Mouse (Mus musculus) ES-E14 (cell line): ENCODE data around the gene Bcam. TPM values are rescaled to one million over a fixed set of nuclear protein-coding genes. Genes with fewer than 3 reads are reported as not detected.

Experiments
- DNase-seq: peaks from one replicate; pipeline ENCODE4 v3.0.0-alpha.2; 2013; ENCODE audit warnings: low read depth, low spot score
- H3K27ac ChIP-seq: 2 replicates; pipeline ENCODE4 v1.5.1; 2012; ENCODE audit warnings: low read depth, mild to moderate bottlenecking, low read length, moderate library complexity, mixed read lengths; ENCODE audit not compliant: poor library complexity, insufficient read depth, severe bottlenecking
- H3K36me3 ChIP-seq: 2 replicates; pipeline ENCODE4 v1.6.1; 2012; ENCODE audit warnings: mild to moderate bottlenecking, low read length, moderate library complexity, mixed read lengths; ENCODE audit not compliant: control insufficient read depth, poor library complexity, insufficient read depth, severe bottlenecking
- H3K4me1 ChIP-seq, 2 experiments: fragments of 150-350 bp in 1 of 2; sonication (generic) in 1 of 2; 2 replicates each; pipeline ENCODE4 v1.6.1; 2012; ENCODE audit warnings: low read length in 2 of 2, mild to moderate bottlenecking in 1 of 2, mixed read lengths in 1 of 2; ENCODE audit not compliant: control insufficient read depth in 2 of 2, insufficient read depth in 2 of 2, poor library complexity in 1 of 2
- H3K4me3 ChIP-seq, 2 experiments: fragments of 150-350 bp in 1 of 2; sonication (generic) in 1 of 2; 2 replicates each; pipeline ENCODE4 v1.5.1; 2012; ENCODE audit warnings: low read length in 2 of 2, low read depth in 1 of 2, mild to moderate bottlenecking in 1 of 2, mixed read lengths in 1 of 2; ENCODE audit not compliant: insufficient read depth in 1 of 2, poor library complexity in 1 of 2, severe bottlenecking in 1 of 2
- H3K9ac ChIP-seq: 2 replicates; pipeline ENCODE4 v1.6.1; 2012; ENCODE audit warnings: low read depth, mild to moderate bottlenecking, low read length, mixed read lengths; ENCODE audit not compliant: poor library complexity, insufficient read depth, severe bottlenecking
- H3K9me3 ChIP-seq: fragments of 150-350 bp; sonication (generic); 2 replicates; pipeline ENCODE4 v1.6.1; 2012; ENCODE audit warnings: low read depth, mild to moderate bottlenecking, low read length; ENCODE audit not compliant: control insufficient read depth, insufficient read depth
- CHD2 ChIP-seq: IDR thresholded peaks from 2 replicates; pipeline ENCODE4 v1.6.1; 2014; ENCODE audit warnings: mild to moderate bottlenecking, low read depth, low read length, inconsistent platforms
- HCFC1 ChIP-seq: IDR thresholded peaks from 2 replicates; pipeline ENCODE4 v1.6.1; 2012; ENCODE audit warnings: low read length, inconsistent platforms, borderline replicate concordance; ENCODE audit not compliant: insufficient read depth
- MAFK ChIP-seq: IDR thresholded peaks from 2 replicates; pipeline ENCODE4 v1.6.1; 2014; ENCODE audit warnings: mild to moderate bottlenecking, low read depth, low read length, inconsistent platforms; ENCODE audit not compliant: insufficient read depth
- ZC3H11A ChIP-seq: IDR thresholded peaks from 2 replicates; pipeline ENCODE4 v1.6.1; 2012; ENCODE audit warnings: low read depth, mild to moderate bottlenecking, inconsistent platforms, low read length, borderline replicate concordance
- ZNF384 ChIP-seq: IDR thresholded peaks from 2 replicates; pipeline ENCODE4 v1.6.1; 2012; ENCODE audit warnings: low read depth, low read length, inconsistent platforms
- in situ Hi-C, 2 experiments: fragments of 600-800 bp; cut with MboI; formaldehyde crosslinking; loops; one replicate each; pipeline ENCODE4 v1.15.1; 2025; ENCODE audit warnings: low sequenced_read_pairs in 2 of 2, inconsistent platforms in 1 of 2; ENCODE audit not compliant: unreplicated experiment in 2 of 2
- total RNA-seq: library from RNA; depleted of rRNA; stranded (reverse); fragments of 300-350 nt; gene quantifications from 2 replicates; pipeline ENCODE4 v1.2.3, GENCODE M21; 2012

Bcam gene
- total RNA-seq, 1 experiment = 167 TPM

DNA sequence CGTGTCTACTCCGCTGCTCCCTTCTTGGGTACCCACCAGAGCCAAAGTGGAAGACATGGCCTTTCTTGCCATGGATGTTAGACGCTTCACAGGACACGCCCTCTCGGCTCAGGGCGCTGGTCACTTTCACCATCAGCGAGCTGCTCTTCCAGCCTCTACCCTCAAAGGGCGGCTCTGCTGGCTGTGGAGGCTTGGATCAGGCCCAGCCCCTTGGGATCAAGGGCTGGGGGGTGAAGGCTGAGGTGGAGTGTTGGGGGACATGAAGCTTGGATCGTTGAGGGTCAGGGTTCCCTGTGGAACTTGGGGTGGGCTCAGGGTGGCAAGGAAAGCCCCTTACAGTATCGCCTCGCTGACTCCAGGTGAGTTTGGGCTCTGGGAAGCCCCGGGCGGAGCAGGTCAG is 12.2 kb downstream of the Bcam start:
- in situ Hi-C loops = loop anchor here in 1 of 2 experiments (10.0 kb wide), 1 partner anchor 56 kb away; no protein-coding TSS in a partner anchor
- no peak for TF ChIP-seq ZNF384
- TF ChIP-seq HCFC1 = no peak
- H3K4me3 ChIP-seq = peak overlapping the region in 1 of 2 experiments; percentile 11; a peak in 1 of 4 replicates
- no peak for DNase-seq
- H3K9ac ChIP-seq = no peak overlapping the region
- H3K36me3 ChIP-seq = peaks cover 21% of the 10 kb centered on the region
- H3K4me1 ChIP-seq = peaks cover 2 to 23% of the 10 kb centered on the region in 2 experiments; a peak in 3 of 4 replicates
- H3K27ac ChIP-seq = no peak overlapping the region
- H3K9me3 ChIP-seq = no peaks in the 10 kb centered on the region

DNA sequence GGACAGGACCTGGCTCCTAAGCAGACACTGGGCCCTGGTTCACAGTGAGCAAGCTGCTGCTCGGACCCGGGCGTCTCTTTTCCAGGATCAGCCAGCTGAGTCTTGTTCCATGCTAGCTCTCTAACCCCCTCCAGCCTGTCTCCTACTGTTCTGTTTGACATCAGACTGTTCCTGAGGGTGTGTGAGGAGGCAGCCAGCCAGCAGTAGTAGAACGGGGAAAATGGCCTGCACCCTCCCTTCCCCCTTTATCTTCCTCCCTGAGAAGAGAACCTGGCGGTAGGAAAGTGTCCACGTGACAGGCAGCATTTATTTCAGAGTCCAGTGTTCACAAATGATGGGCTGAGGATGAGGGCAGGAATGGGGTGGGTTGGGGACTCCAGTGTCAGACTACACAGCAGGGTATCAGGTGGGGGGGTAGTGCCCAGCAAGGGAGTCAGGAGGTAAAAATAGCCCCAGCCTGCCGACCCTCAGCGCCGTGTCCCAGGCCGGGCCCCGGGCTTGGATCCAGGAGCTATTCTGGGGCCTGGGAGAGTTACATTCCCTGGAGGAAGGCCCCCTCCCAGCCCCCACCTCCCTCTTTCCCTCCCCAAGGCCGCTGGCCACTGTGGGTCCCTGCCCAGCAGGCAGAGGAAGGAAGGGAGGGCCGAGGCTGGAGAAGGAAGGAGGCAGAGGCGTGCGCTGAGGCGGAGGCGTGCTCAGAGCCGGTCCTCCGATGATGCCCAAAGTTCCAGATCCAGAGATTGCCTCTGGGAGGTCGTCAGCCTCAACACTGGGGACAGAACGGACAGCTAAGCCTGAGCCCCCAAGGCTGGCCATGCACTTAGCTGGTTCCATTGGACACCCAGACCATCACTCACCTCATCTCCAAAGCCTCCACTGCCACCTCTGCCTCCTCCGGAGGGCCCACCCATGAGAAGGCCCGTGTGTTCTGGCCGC is 14.7 kb downstream of the Bcam start:
- no peak overlapping the region; the same call in 1 of the 2 replicates for H3K9ac ChIP-seq
- H3K4me1 ChIP-seq = peaks cover 2 to 22% of the 10 kb centered on the region in 2 experiments; a peak in 3 of 4 replicates
- H3K9me3 ChIP-seq = no peaks in the 10 kb centered on the region
- no peak overlapping the region for H3K27ac ChIP-seq
- H3K4me3 ChIP-seq = no peak overlapping the region
- in situ Hi-C loops = loop anchor here in 1 of 2 experiments (10.0 kb wide), 1 partner anchor 59 kb away; no protein-coding TSS in a partner anchor
- TF ChIP-seq MAFK (no peak), HCFC1 (no peak), ZC3H11A (no peak), ZNF384 (no peak), CHD2 (no peak)
- H3K36me3 ChIP-seq = peaks cover 12% of the 10 kb centered on the region
- DNase-seq = no peak

DNA sequence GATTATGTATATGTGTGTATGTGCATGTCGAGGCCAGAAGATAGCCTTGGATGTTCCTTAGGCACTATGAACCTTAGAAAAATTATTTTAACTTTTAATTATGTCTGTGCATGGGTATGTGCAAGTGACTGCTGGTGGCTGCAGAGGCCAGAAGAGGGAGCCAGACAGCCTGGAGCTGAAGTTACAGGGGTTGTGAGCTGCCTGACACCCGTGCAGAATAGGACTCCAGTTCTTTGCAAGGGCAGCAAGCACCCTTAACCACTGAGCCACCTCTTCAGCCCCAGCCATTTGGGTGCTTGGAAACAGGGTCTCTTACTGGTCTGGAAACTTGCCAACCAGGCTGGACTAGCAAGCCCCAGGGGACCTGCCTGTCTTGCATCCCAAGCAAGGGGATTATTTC is 15.8 kb downstream of the Bcam start:
- DNase-seq = no peak
- in situ Hi-C loops = loop anchor here in 1 of 2 experiments (10.0 kb wide), 1 partner anchor 60 kb away; no protein-coding TSS in a partner anchor
- Histone ChIP-seq H3K4me3 (no peak overlapping the region), H3K9me3 (no peaks in the 10 kb centered on the region), H3K4me1 (peaks cover 2 to 24% of the 10 kb centered on the region in 2 experiments; a peak in 3 of 4 replicates), H3K27ac (no peak overlapping the region), H3K9ac (no peak overlapping the region), H3K36me3 (peaks cover 12% of the 10 kb centered on the region)
- TF ChIP-seq CHD2 (no peak), ZC3H11A (no peak), MAFK (no peak), HCFC1 (no peak), ZNF384 (no peak)

DNA sequence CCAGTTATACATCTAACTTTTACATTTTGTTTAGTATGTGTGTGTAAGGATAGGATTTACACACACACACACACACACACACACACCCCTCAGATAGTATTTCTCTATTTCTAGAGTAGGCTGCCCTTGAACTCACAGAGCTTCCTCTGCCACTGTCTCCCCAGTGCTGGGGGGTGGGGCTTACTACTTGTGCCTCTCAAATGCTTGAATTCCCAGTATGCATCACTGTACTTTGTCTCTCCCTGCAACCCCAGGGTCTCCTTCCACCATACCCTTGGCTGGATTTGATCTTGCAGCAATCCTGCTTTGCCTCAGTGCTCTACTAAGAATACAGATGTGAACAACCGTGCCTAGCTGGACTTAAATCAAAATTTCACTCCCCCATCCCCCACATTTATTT is 16.8 kb downstream of the Bcam start:
- no peak for DNase-seq
- Histone ChIP-seq H3K9me3 (no peaks in the 10 kb centered on the region), H3K36me3 (peaks cover 12% of the 10 kb centered on the region), H3K4me1 (peaks cover 2 to 22% of the 10 kb centered on the region in 2 experiments; a peak in 3 of 4 replicates), H3K27ac (peak overlapping the region; percentile 55; the same call in 1 of the 2 replicates), H3K4me3 (no peak overlapping the region), H3K9ac (no peak overlapping the region)
- in situ Hi-C loops = loop anchor here in 1 of 2 experiments (10.0 kb wide), 1 partner anchor 61 kb away; no protein-coding TSS in a partner anchor
- TF ChIP-seq ZC3H11A = no peak
- TF ChIP-seq HCFC1 = no peak
- no peak for TF ChIP-seq MAFK
- TF ChIP-seq CHD2 = no peak
- TF ChIP-seq ZNF384 = no peak
